Mouse (Mus musculus) lung, embryonic 16.5 days (tissue): ENCODE measurements around the gene Mgat2. TPM values are rescaled to one million over a fixed set of nuclear protein-coding genes. Genes with fewer than 3 reads are reported as not detected.

Experiments
- ATAC-seq: fragments of 200-750 bp; cut with Nextera tagmentation; 2 replicates; pipeline ENCODE4 v1.8.0; 2017; ENCODE audit warnings: low read depth, mild to moderate bottlenecking, moderate library complexity
- H3K27ac ChIP-seq: fragments of 300-500 bp; sonication (generic); 2 replicates; pipeline ENCODE4 v1.5.1; 2014; ENCODE audit warnings: mild to moderate bottlenecking, control low read depth, low read length
- H3K27me3 ChIP-seq: fragments of 300-500 bp; sonication (generic); 2 replicates; pipeline ENCODE4 v1.6.1; 2014; ENCODE audit warnings: low read depth, low read length, mixed read lengths; ENCODE audit not compliant: control insufficient read depth, insufficient read depth
- H3K36me3 ChIP-seq: fragments of 300-500 bp; sonication (generic); 2 replicates; pipeline ENCODE4 v1.6.1; 2014; ENCODE audit warnings: low read length; ENCODE audit not compliant: control insufficient read depth, insufficient read depth
- H3K4me1 ChIP-seq: fragments of 300-500 bp; sonication (generic); replicated peaks from 2 replicates; pipeline ENCODE4 v1.6.1; 2014; ENCODE audit warnings: low read length, mixed read lengths; ENCODE audit not compliant: control insufficient read depth, insufficient read depth
- H3K4me2 ChIP-seq: fragments of 300-500 bp; sonication (generic); 2 replicates; pipeline ENCODE4 v1.6.1; 2014; ENCODE audit warnings: low read depth, low read length, control low read depth
- H3K4me3 ChIP-seq: fragments of 300-500 bp; sonication (generic); 2 replicates; pipeline ENCODE4 v1.5.1; 2014; ENCODE audit warnings: mild to moderate bottlenecking, low read length, control low read depth
- H3K9ac ChIP-seq: fragments of 300-500 bp; sonication (generic); 2 replicates; pipeline ENCODE4 v1.6.1; 2014; ENCODE audit warnings: low read length, control low read depth
- H3K9me3 ChIP-seq: fragments of 300-500 bp; sonication (generic); 2 replicates; pipeline ENCODE4 v1.6.1; 2016; ENCODE audit warnings: low read length; ENCODE audit not compliant: control insufficient read depth
- WGBS: fragments of 180-500 bp; shearing (Covaris S2); extraction: QIAGEN DNeasy Blood & Tissue Kit; methylation state at CpG from one replicate; pipeline ENCODE4 v1.1.7; 2014; 5-methylcytosine and 5-hydroxymethylcytosine counted together
- polyA plus RNA-seq: library from polyadenylated mRNA; unstranded; fragments of >200 nt; fragmentation: Nextera tagmentation; extraction: Ambion mirVana; gene quantifications from 2 replicates; pipeline ENCODE4 v1.2.1, GENCODE M21; 2015

The Mgat2 gene
- polyA plus RNA-seq, 1 experiment from 2014 or later = 40.6 TPM

GRCm38 (mm10) chr12:69204052-69204833 is 20.3 kb downstream of the Mgat2 start, which contains the start of gene Gm49384:
Gene Gm49384 (minus strand): TSS chr12:69204267.
- WGBS = 78% methylated on average over 16 of the region's 16 CpGs

GRCm38 (mm10) chr12:69207396-69207795 is 23.4 kb downstream of the Mgat2 start:
- Histone ChIP-seq H3K9me3 (no peaks in the 10 kb centered on the region), H3K4me1 (no peaks in the 10 kb centered on the region), H3K9ac (no peak overlapping the region), H3K4me2 (no peak overlapping the region), H3K36me3 (peaks cover 16% of the 10 kb centered on the region), H3K27ac (no peak overlapping the region), H3K4me3 (no peak overlapping the region), H3K27me3 (no peaks in the 10 kb centered on the region)
- WGBS = 86% methylated on average over 8 of the region's 8 CpGs
- ATAC-seq = no peak

More at GRCm38 (mm10) chr12:69204052-69204833, 20.3 kb downstream of the Mgat2 start, which contains the start of gene Gm49384:
- Histone ChIP-seq H3K4me2 (no peak within 1 kb of the TSS), H3K27ac (no peak within 1 kb of the TSS), H3K27me3 (no peaks in the 10 kb centered on the region), H3K4me1 (peaks cover 3% of the 10 kb centered on the region; the same call in 1 of the 2 replicates), H3K36me3 (peaks cover 21% of the 10 kb centered on the region), H3K4me3 (no peak within 1 kb of the TSS), H3K9ac (no peak within 1 kb of the TSS), H3K9me3 (no peaks in the 10 kb centered on the region)
- no peak for ATAC-seq

- Histone ChIP-seq H3K27me3 (no peaks in the 10 kb centered on the region), H3K27ac (no peak overlapping the region), H3K9me3 (no peaks in the 10 kb centered on the region), H3K4me1 (no peaks in the 10 kb centered on the region), H3K4me2 (no peak overlapping the region), H3K36me3 (peaks cover 18% of the 10 kb centered on the region), H3K9ac (no peak overlapping the region), H3K4me3 (no peak overlapping the region)
- no peak for ATAC-seq
- 93% methylated on average over 7 of the region's 7 CpGs for WGBS
Observed at GRCm38 (mm10) chr12:69207926-69208325, 24.0 kb downstream of the Mgat2 start.

GRCm38 (mm10) chr12:69208520-69208919 is 24.6 kb downstream of the Mgat2 start:
- no peak for ATAC-seq
- Histone ChIP-seq H3K4me3 (no peak overlapping the region), H3K27me3 (no peaks in the 10 kb centered on the region), H3K27ac (no peak overlapping the region), H3K9me3 (no peaks in the 10 kb centered on the region), H3K4me2 (no peak overlapping the region), H3K36me3 (peaks cover 22% of the 10 kb centered on the region), H3K9ac (no peak overlapping the region), H3K4me1 (no peaks in the 10 kb centered on the region)
- WGBS = 92% methylated on average over 2 of the region's 2 CpGs

GRCm38 (mm10) chr12:69210056-69210979 is 26.4 kb downstream of the Mgat2 start:
- ATAC-seq = no peak
- H3K9ac ChIP-seq = no peak overlapping the region
- no peaks in the 10 kb centered on the region for H3K27me3 ChIP-seq
- no peak overlapping the region for H3K4me3 ChIP-seq
- WGBS = 89% methylated on average over 18 of the region's 18 CpGs
- no peaks in the 10 kb centered on the region for H3K9me3 ChIP-seq
- no peak overlapping the region for H3K4me2 ChIP-seq
- H3K4me1 ChIP-seq = no peaks in the 10 kb centered on the region
- no peak overlapping the region for H3K27ac ChIP-seq
- H3K36me3 ChIP-seq = peaks cover 19% of the 10 kb centered on the region

GRCm38 (mm10) chr12:69211057-69211456 is 27.1 kb downstream of the Mgat2 start:
- no peaks in the 10 kb centered on the region for H3K4me1 ChIP-seq
- H3K27ac ChIP-seq = no peak overlapping the region
- H3K9me3 ChIP-seq = no peaks in the 10 kb centered on the region
- 68% methylated on average over 5 of the region's 5 CpGs for WGBS
- H3K4me3 ChIP-seq = no peak overlapping the region
- H3K27me3 ChIP-seq = no peaks in the 10 kb centered on the region
- H3K36me3 ChIP-seq = peaks cover 21% of the 10 kb centered on the region
- H3K9ac ChIP-seq = no peak overlapping the region
- no peak for ATAC-seq
- no peak overlapping the region for H3K4me2 ChIP-seq

GRCm38 (mm10) chr12:69213186-69213777 is 29.3 kb downstream of the Mgat2 start:
- Histone ChIP-seq H3K9me3 (no peaks in the 10 kb centered on the region), H3K36me3 (peaks cover 19% of the 10 kb centered on the region), H3K4me3 (no peak overlapping the region), H3K27me3 (no peaks in the 10 kb centered on the region), H3K27ac (no peak overlapping the region), H3K4me2 (no peak overlapping the region), H3K9ac (no peak overlapping the region), H3K4me1 (no peaks in the 10 kb centered on the region)
- ATAC-seq = no peak
- 87% methylated on average over 13 of the region's 13 CpGs for WGBS

GRCm38 (mm10) chr12:69214393-69214792 is 30.4 kb downstream of the Mgat2 start:
- H3K36me3 ChIP-seq = peaks cover 14% of the 10 kb centered on the region
- H3K4me3 ChIP-seq = no peak overlapping the region

More at GRCm38 (mm10) chr12:69214393-69214792, 30.4 kb downstream of the Mgat2 start:
- Histone ChIP-seq H3K4me1 (no peaks in the 10 kb centered on the region), H3K9ac (no peak overlapping the region), H3K27me3 (no peaks in the 10 kb centered on the region), H3K27ac (no peak overlapping the region), H3K9me3 (no peaks in the 10 kb centered on the region), H3K4me2 (no peak overlapping the region)
- no peak for ATAC-seq
- WGBS = 88% methylated on average over 7 of the region's 7 CpGs
